Mouse (Mus musculus) lung, adult 2 months (tissue): ENCODE measurements around the gene Foxo6. TPM values are rescaled to one million over a fixed set of nuclear protein-coding genes. Genes with fewer than 3 reads are reported as not detected.

ENCODE experiments used
- DNase-seq: peaks from one replicate; pipeline ENCODE4 v3.0.0; 2022
- H3K4me1 ChIP-seq: fragments of 200-500 bp; 2 replicates; pipeline ENCODE4 v1.6.1; 2011; ENCODE audit warnings: low read length; ENCODE audit not compliant: control insufficient read depth, insufficient read depth
- H3K4me3 ChIP-seq: fragments of 200-500 bp; replicated peaks from 2 replicates; pipeline ENCODE3; 2011; ENCODE audit warnings: low read depth, mild to moderate bottlenecking, control low read depth, low read length; ENCODE audit errors: extremely low read depth
- CTCF ChIP-seq: fragments of 200-500 bp; IDR thresholded peaks from 2 replicates; pipeline ENCODE4 v1.5.1; 2011; ENCODE audit warnings: mild to moderate bottlenecking, low read length, control low read depth; ENCODE audit not compliant: insufficient read depth
- POLR2A ChIP-seq: fragments of 200-500 bp; IDR thresholded peaks from 2 replicates; pipeline ENCODE4 v1.6.1; 2011; ENCODE audit warnings: low read depth, mild to moderate bottlenecking, control low read depth, low read length, borderline replicate concordance; ENCODE audit errors: extremely low read depth
- WGBS: fragments of 180-500 bp; shearing (Covaris S2); methylation state at CpG from one replicate; pipeline ENCODE4 v1.1.7; 2018; 5-methylcytosine and 5-hydroxymethylcytosine counted together
- polyA plus RNA-seq: library from polyadenylated mRNA; depleted of rRNA; stranded (reverse); fragments of >200 nt; gene quantifications from 2 replicates; pipeline ENCODE4 v1.2.3, GENCODE M21; 2012

Gene Foxo6
- polyA plus RNA-seq, 1 experiment, result 3.1 TPM

- DNase-seq, result no peak
- Histone ChIP-seq H3K4me3 (no peak overlapping the region), H3K4me1 (no peaks in the 10 kb centered on the region)
- 41% methylated on average over 2 of the region's 2 CpGs for WGBS
- no peak for TF ChIP-seq POLR2A
- TF ChIP-seq CTCF, result no peak
Observed at GRCm38 (mm10) chr4:120262726-120263125, 24.4 kb downstream of the Foxo6 start.

GRCm38 (mm10) chr4:120262206-120262605 is 24.9 kb downstream of the Foxo6 start:
- 51% methylated on average over 10 of the region's 10 CpGs for WGBS
- no peak for DNase-seq
- no peak for TF ChIP-seq POLR2A
- no peak for TF ChIP-seq CTCF
- Histone ChIP-seq H3K4me3 (no peak overlapping the region), H3K4me1 (no peaks in the 10 kb centered on the region)

GRCm38 (mm10) chr4:120259356-120260181 is 27.6 kb downstream of the Foxo6 start:
- no peaks in the 10 kb centered on the region for H3K4me1 ChIP-seq
- H3K4me3 ChIP-seq, result no peak overlapping the region
- TF ChIP-seq CTCF (no peak), POLR2A (no peak)
- 48% methylated on average over 21 of the region's 21 CpGs for WGBS
- no peak for DNase-seq

- TF ChIP-seq CTCF (no peak), POLR2A (no peak)
- Histone ChIP-seq H3K4me3 (no peak overlapping the region), H3K4me1 (peaks cover 7% of the 10 kb centered on the region; the same call in 1 of the 2 replicates)
- peak; percentile 62 for DNase-seq
- 25% methylated on average over 8 of the region's 8 CpGs for WGBS
Observed at GRCm38 (mm10) chr4:120248800-120249261, 38.3 kb downstream of the Foxo6 start.

- DNase-seq, result peak; percentile 80
- 25% methylated on average over 5 of the region's 5 CpGs for WGBS
- peaks cover 7% of the 10 kb centered on the region; the same call in 1 of the 2 replicates for H3K4me1 ChIP-seq
- H3K4me3 ChIP-seq, result no peak overlapping the region
- no peak for TF ChIP-seq POLR2A
- TF ChIP-seq CTCF, result no peak
Observed at GRCm38 (mm10) chr4:120247412-120247811, 39.7 kb downstream of the Foxo6 start.

- Histone ChIP-seq H3K4me3 (no peak overlapping the region), H3K4me1 (peaks cover 7% of the 10 kb centered on the region; the same call in 1 of the 2 replicates)
- TF ChIP-seq CTCF (no peak), POLR2A (no peak)
- 90% methylated on average over 6 of the region's 6 CpGs for WGBS
- DNase-seq, result no peak
Observed at GRCm38 (mm10) chr4:120246086-120246485, 41.1 kb downstream of the Foxo6 start.

- Histone ChIP-seq H3K4me1 (no peaks in the 10 kb centered on the region), H3K4me3 (no peak overlapping the region)
- 0% methylated on average over 10 of the region's 10 CpGs for whole genome bisulfite sequencing
- no peak for TF ChIP-seq POLR2A
- no peak for TF ChIP-seq CTCF
- DNase-seq, result peak; percentile 28
Observed at GRCm38 (mm10) chr4:120242783-120243262, 44.3 kb downstream of the Foxo6 start.

GRCm38 (mm10) chr4:120241106-120241505 is 46.0 kb downstream of the Foxo6 start:
- WGBS, result 63% methylated on average over 3 of the region's 3 CpGs
- H3K4me3 ChIP-seq, result no peak overlapping the region

GRCm38 (mm10) chr4:120239419-120239818 is 47.7 kb downstream of the Foxo6 start:
- Histone ChIP-seq H3K4me3 (no peak overlapping the region), H3K4me1 (no peaks in the 10 kb centered on the region)
- DNase-seq, result no peak
- WGBS, result 74% methylated on average over 3 of the region's 3 CpGs
- no peak for TF ChIP-seq CTCF
- no peak for TF ChIP-seq POLR2A

More at GRCm38 (mm10) chr4:120241106-120241505, 46.0 kb downstream of the Foxo6 start:
- no peak for DNase-seq
- TF ChIP-seq POLR2A (no peak), CTCF (no peak)
- no peaks in the 10 kb centered on the region for H3K4me1 ChIP-seq

GRCm38 (mm10) chr4:120233243-120233642 is 53.9 kb downstream of the Foxo6 start:
- 38% methylated on average over 2 of the region's 2 CpGs for WGBS

More at GRCm38 (mm10) chr4:120233243-120233642, 53.9 kb downstream of the Foxo6 start:
- DNase-seq, result no peak
- H3K4me1 ChIP-seq, result no peaks in the 10 kb centered on the region
- TF ChIP-seq POLR2A (no peak), CTCF (0 out of 2 replicates have a peak, but pooled peaks have one; percentile 11)
- H3K4me3 ChIP-seq, result no peak overlapping the region
